Mouse (Mus musculus): ENCODE measurements around the gene Olfr317. TPM values are rescaled to one million over a fixed set of nuclear protein-coding genes. Genes with fewer than 3 reads are reported as not detected.

Olfr317 gene
- not detected in 2 replicates for polyA plus RNA-seq (2012; ENCODE audit: low replicate concordance)

GRCm38 (mm10) chr11:58738792-58739262, at the start of gene Olfr317:
Gene Olfr317 (minus strand): TSS chr11:58739212.

GRCm38 (mm10) chr11:58782480-58783089, 43.6 kb upstream of the Olfr317 start, which contains the start of gene Olfr314:
Gene Olfr314 (plus strand): TSS chr11:58782952.

GRCm38 (mm10) chr11:58772888-58773287, 33.9 kb upstream of the Olfr317 start, which contains the start of gene Olfr315:
Gene Olfr315 (plus strand): TSS chr11:58773188.

DNA sequence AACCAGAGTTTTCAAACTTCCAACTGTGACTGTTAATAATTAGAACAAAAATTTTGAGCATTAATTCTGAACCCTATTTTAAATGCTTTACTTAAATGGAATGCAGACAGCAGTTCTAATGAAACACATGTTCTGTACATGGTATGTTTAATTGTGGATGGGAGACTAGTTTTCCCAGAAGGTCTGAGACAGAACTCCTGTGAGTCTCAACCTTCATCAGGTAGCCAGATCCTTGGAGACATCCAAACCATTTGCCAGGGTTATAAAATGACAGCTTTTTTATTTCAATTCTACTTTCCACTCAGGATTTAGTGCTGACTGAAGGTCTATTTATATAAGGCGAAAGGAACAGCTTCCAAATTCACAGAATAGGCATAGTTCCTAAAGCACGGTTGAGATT, 13.4 kb upstream of the Olfr317 start, which contains the start of gene Olfr316:
Gene Olfr316 (plus strand): TSS at position 301 of the 400 bp plus-strand sequence.

GRCm38 (mm10) chr11:58723914-58724313, 15.1 kb downstream of the Olfr317 start, which contains the start of gene Olfr318:
Gene Olfr318 (minus strand): TSS chr11:58724014.

GRCm38 (mm10) chr11:58698862-58699261, 40.1 kb downstream of the Olfr317 start, which contains the start of gene Olfr319:
Gene Olfr319 (plus strand): TSS chr11:58699162.

Other genes starting within 250 kb of the Olfr317 start
- not detected in 2 replicates for gene Olfr332, start 246.7 kb downstream of the Olfr317 start, polyA plus RNA-seq (2012; ENCODE audit: low replicate concordance)
- not detected in 2 replicates for gene Olfr331, start 236.6 kb downstream of the Olfr317 start, polyA plus RNA-seq (2012; ENCODE audit: low replicate concordance)
- gene Olfr330, start 204.4 kb downstream of the Olfr317 start, polyA plus RNA-seq (2012; ENCODE audit: low replicate concordance), result not detected in 2 replicates
- not detected in 2 replicates for gene Olfr329-ps, start 192.8 kb downstream of the Olfr317 start, polyA plus RNA-seq (2012; ENCODE audit: low replicate concordance)
- not detected in 2 replicates for gene Olfr328, start 183.6 kb downstream of the Olfr317 start, polyA plus RNA-seq (2012; ENCODE audit: low replicate concordance)
- gene Olfr224, start 168.7 kb downstream of the Olfr317 start, polyA plus RNA-seq (2012; ENCODE audit: low replicate concordance), result not detected in 2 replicates
- gene Olfr325, start 161.5 kb downstream of the Olfr317 start, polyA plus RNA-seq (2012; ENCODE audit: low replicate concordance), result not detected in 2 replicates
- not detected in 2 replicates for gene Olfr324, start 144.1 kb downstream of the Olfr317 start, polyA plus RNA-seq (2012; ENCODE audit: low replicate concordance)
- not detected in 2 replicates for gene 2210407C18Rik, start 123.1 kb downstream of the Olfr317 start, polyA plus RNA-seq (2012; ENCODE audit: low replicate concordance)
- 0.18 TPM in 1 of 2 replicates, not detected in the other for gene Olfr323, start 108.7 kb downstream of the Olfr317 start, polyA plus RNA-seq (2012; ENCODE audit: low replicate concordance)
- 0.15 and 5.6 TPM in 2 replicates for gene Trim58, start 98.7 kb downstream of the Olfr317 start, polyA plus RNA-seq (2012; ENCODE audit: low replicate concordance)
- gene Olfr322, start 80.4 kb downstream of the Olfr317 start, polyA plus RNA-seq (2012; ENCODE audit: low replicate concordance), result 0.03 TPM in 1 of 2 replicates, not detected in the other
- gene Olfr320, start 58.1 kb downstream of the Olfr317 start, polyA plus RNA-seq (2012; ENCODE audit: low replicate concordance), result not detected in 2 replicates
- not detected in 2 replicates for gene Olfr319, start 40.0 kb downstream of the Olfr317 start, polyA plus RNA-seq (2012; ENCODE audit: low replicate concordance)
- not detected in 2 replicates for gene Olfr318, start 15.2 kb downstream of the Olfr317 start, polyA plus RNA-seq (2012; ENCODE audit: low replicate concordance)
- gene Olfr316, start 13.5 kb upstream of the Olfr317 start, polyA plus RNA-seq (2012; ENCODE audit: low replicate concordance), result 0.12 TPM in 1 of 2 replicates, not detected in the other
- not detected in 2 replicates for gene Olfr315, start 34.0 kb upstream of the Olfr317 start, polyA plus RNA-seq (2012; ENCODE audit: low replicate concordance)
- gene Olfr314, start 43.7 kb upstream of the Olfr317 start, polyA plus RNA-seq (2012; ENCODE audit: low replicate concordance), result not detected in 2 replicates
- not detected in 2 replicates for gene Fam183b, start 62.7 kb upstream of the Olfr317 start, polyA plus RNA-seq (2012; ENCODE audit: low replicate concordance)
- not detected in 2 replicates for gene Olfr313, start 75.8 kb upstream of the Olfr317 start, polyA plus RNA-seq (2012; ENCODE audit: low replicate concordance)
- not detected in 2 replicates for gene Olfr312, start 90.0 kb upstream of the Olfr317 start, polyA plus RNA-seq (2012; ENCODE audit: low replicate concordance)
- not detected in 2 replicates for gene Olfr311, start 100.0 kb upstream of the Olfr317 start, polyA plus RNA-seq (2012; ENCODE audit: low replicate concordance)
- 0.66 and 2.4 TPM in 2 replicates for gene Gm12258, start 107.9 kb upstream of the Olfr317 start, polyA plus RNA-seq (2012; ENCODE audit: low replicate concordance)
- gene 2810021J22Rik, start 128.0 kb upstream of the Olfr317 start, polyA plus RNA-seq (2012; ENCODE audit: low replicate concordance), result 0.34 and 0.92 TPM in 2 replicates
- 0.98 and 1.1 TPM in 2 replicates for gene Zfp39, start 165.0 kb upstream of the Olfr317 start, polyA plus RNA-seq (2012; ENCODE audit: low replicate concordance)
- gene Btnl10, start 178.7 kb upstream of the Olfr317 start, polyA plus RNA-seq (2012; ENCODE audit: low replicate concordance), result 0.17 and 21.0 TPM in 2 replicates
- 234 and 380 TPM in 2 replicates for gene Rnf187, start 199.7 kb upstream of the Olfr317 start, polyA plus RNA-seq (2012; ENCODE audit: low replicate concordance)
- gene Hist3h2ba, start 209.7 kb upstream of the Olfr317 start, polyA plus RNA-seq (2012; ENCODE audit: low replicate concordance), result 9.7 and 14.2 TPM in 2 replicates
- 23.0 TPM in 1 of 2 replicates, not detected in the other for gene Hist3h2a, start 215.5 kb upstream of the Olfr317 start, polyA plus RNA-seq (2012; ENCODE audit: low replicate concordance)
- gene Trim17, start 215.5 kb upstream of the Olfr317 start, polyA plus RNA-seq (2012; ENCODE audit: low replicate concordance), result 0.25 and 8.9 TPM in 2 replicates
- gene Trim11, start 238.9 kb upstream of the Olfr317 start, polyA plus RNA-seq (2012; ENCODE audit: low replicate concordance), result 82.2 and 147 TPM in 2 replicates